Mouse (Mus musculus): ENCODE results near the gene Mef2b.

The Mef2b gene

DNA sequence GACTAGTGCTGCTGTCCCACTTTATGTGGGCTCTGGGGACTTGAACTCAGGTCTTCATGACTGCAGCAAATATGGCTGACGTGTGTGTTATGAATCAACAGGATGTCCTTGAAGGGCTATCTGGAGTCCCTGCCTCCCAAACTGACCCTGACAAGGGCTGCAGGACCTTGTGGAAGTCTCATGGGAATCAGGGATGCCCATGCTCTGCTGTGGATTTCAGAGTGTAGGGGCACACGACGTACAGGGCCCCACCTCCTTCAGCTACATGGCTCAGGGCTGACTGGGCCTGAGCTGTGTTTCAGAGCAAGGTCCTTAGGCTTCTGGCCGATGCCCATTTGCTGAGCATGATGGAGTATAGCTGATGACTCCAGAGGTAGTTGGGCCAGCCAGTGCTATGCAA is 43.7 kb downstream of the Mef2b start:
- POLR2A ChIA-PET, result interaction anchor here (0.6 to 1.9 kb wide), 10 partner anchors 9 to 263 kb away, joined by 3 to 7 read pairs (median 3); partner anchors contain the start of genes Slc25a42 (in 1 of the 4) and Tmem161a (in 1 of the 4)
- CTCF ChIA-PET, result interaction anchor here in 2 of 4 experiments (0.6 kb wide), 3 partner anchors 11 to 78 kb away, joined by 4 to 8 read pairs (median 6); no protein-coding TSS in a partner anchor

DNA sequence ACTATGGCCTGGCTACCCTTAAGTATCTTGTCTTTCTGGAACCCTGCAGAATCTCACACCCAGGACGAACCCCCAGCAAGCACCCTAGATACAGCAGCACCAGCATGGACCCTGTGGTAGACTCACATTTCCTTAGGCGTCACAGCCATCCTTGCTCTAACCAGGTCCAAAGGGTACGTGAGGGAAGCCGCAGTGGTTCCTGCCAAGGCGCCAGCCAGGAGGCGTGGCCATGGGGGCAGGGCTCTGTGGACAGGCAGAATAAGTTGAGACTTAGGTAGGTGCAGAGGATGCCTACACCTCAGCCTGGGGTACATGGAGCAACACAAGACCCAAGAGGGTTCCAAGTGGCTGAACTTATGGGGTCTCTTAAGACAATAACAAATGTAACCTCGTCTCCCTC is 49.2 kb downstream of the Mef2b start:
- ChIA-PET CTCF (no interaction called here), POLR2A (interaction anchor here in 1 of 4 experiments (0.8 to 1.5 kb wide), 2 partner anchors 15 to 23 kb away, joined by 3 to 4 read pairs; partner anchors contain the start of gene Slc25a42)

DNA sequence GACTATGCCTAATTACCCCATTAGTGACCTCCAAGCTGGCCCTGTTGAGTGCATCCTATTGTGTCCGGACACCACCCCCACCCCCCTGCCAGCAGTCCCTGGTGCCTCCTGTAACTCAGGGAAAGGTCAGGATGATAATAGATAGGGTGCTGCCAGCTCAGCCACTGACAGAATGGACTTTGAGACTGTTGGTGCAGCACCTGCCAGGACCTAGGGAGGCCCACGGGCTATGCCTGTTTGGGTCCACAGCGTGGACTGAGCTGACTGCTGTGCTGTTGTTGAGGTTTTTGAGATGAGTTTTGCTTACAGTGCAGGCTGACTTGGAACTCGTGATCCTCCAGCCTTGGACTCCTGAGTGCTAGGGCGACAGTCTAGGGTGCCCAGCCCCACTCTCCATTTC is 53.7 kb downstream of the Mef2b start:
- POLR2A ChIA-PET, result interaction anchor here in 2 of 4 experiments (0.9 to 1.9 kb wide), 3 partner anchors 10 to 49 kb away, joined by 3 to 5 read pairs (median 4); partner anchors contain the start of gene Slc25a42 (in 1 of the 2)
- CTCF ChIA-PET, result interaction anchor here in 1 of 4 experiments (0.6 kb wide), 1 partner anchor 163 kb away, joined by 4 read pairs; no protein-coding TSS in a partner anchor

- CTCF ChIA-PET, result interaction anchor here in 3 of 4 experiments (0.5 to 1.1 kb wide), 4 partner anchors 11 to 106 kb away, joined by 3 to 8 read pairs (median 3); no protein-coding TSS in a partner anchor
- POLR2A ChIA-PET, result interaction anchor here in 2 of 4 experiments (0.9 to 1.9 kb wide), 5 partner anchors 9 to 42 kb away, joined by 3 to 6 read pairs (median 5); partner anchors contain the start of gene Slc25a42 (in 1 of the 2)
Observed at GRCm38 (mm10) chr8:70194191-70194590, 54.7 kb downstream of the Mef2b start.

- CTCF ChIA-PET, result interaction anchor here in 3 of 4 experiments (0.6 to 1.4 kb wide), 8 partner anchors 13 to 129 kb away, joined by 3 to 7 read pairs (median 4); partner anchors contain the start of genes Slc25a42 (in 1 of the 3) and Tm6sf2 (in 1 of the 3)
- POLR2A ChIA-PET, result interaction anchor here in 3 of 4 experiments (0.6 to 1.5 kb wide), 7 partner anchors 11 to 986 kb away, joined by 3 to 7 read pairs (median 3); partner anchors contain the start of gene Slc25a42 (in 2 of the 3)
Observed at GRCm38 (mm10) chr8:70195762-70196161, 56.3 kb downstream of the Mef2b start.

- POLR2A ChIA-PET, result interaction anchor here in 3 of 4 experiments (0.6 to 4.0 kb wide), 7 partner anchors 11 to 299 kb away, joined by 3 to 15 read pairs (median 3); partner anchors contain the start of gene Slc25a42 (in 1 of the 3)
- CTCF ChIA-PET, result interaction anchor here in 3 of 4 experiments (0.8 to 1.1 kb wide), 5 partner anchors 10 to 196 kb away, joined by 3 to 4 read pairs (median 4); no protein-coding TSS in a partner anchor
Observed at GRCm38 (mm10) chr8:70197603-70198002, 58.1 kb downstream of the Mef2b start.

DNA sequence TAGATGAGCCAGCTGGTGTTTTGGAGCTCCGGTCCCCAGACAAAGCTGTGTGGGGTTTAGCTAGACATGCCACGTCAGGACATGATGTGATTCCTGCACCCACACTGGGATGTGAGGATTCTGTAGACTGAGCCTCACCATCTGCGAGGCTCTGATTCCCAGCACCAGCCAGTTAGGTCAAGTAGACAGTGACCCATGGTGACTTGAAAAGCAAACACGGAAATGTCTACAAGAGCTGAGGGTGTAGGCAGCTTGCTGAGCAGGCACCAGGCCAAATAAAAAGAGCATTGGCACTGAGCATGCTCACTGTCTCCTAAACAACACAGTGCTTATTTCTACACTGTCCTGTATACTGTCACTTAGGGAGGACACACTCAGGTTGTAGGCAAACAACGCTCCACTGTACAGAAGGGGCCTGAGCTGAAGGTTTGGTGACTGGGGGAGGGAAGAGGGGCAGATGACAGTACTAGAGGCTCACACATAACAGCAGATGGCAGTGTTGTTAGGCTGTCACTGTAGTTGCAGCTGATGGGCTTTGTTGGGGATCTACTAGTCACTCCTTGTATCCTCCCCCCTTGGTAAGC is 60.7 kb downstream of the Mef2b start:
- ChIA-PET POLR2A (interaction anchor here in 2 of 4 experiments (0.6 to 4.0 kb wide), 6 partner anchors 8 to 37 kb away, joined by 3 to 15 read pairs (median 4); partner anchors contain the start of gene Slc25a42 (in 2 of the 2)), CTCF (interaction anchor here (0.6 to 2.7 kb wide), 6 partner anchors 10 to 53 kb away, joined by 3 to 12 read pairs (median 4); partner anchors contain the start of gene Slc25a42 (in 2 of the 4))

DNA sequence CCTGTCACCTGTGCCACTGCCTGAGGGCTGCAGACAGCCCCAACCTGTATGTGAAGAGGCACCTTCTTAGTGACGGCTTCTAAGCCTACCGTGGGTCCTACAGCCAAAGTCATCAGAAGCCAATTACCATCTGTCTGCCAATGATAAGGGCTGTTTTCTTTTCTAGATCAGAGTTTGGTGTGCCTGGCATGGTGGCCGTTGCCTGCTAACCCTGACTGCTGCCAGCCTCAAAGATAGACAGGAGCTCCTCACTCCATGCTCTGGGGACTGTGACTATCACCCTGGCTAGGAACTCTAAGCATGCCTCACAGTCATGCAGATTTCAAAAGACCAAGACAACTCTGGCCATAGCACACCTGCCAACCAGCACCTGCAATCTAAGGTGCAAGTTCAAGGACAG is 61.9 kb downstream of the Mef2b start:
- ChIA-PET POLR2A (interaction anchor here in 1 of 4 experiments (4.0 kb wide), 1 partner anchor 11 kb away, joined by 15 read pairs; the partner anchor contains the start of gene Slc25a42), CTCF (no interaction called here)

DNA sequence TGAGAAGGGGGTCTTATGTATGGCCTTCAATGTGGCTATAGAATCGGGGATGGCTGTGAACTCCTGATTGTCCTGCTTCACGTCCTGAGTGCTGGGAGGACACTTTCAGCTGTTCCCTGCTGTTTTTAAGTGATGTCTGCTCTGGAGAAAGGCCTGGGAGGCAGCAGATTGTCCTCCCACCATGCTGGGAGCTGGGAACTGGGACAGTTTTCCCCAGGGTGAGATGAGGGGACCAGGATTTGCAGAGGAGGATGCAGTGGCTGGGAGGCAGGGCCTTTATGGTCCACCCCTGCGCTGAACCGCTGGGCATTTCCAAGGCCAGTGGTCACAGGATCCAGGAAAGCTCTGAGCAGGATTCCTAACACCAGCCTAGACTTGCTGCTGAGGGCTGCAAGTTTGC is 63.6 kb downstream of the Mef2b start:
- ChIA-PET CTCF (interaction anchor here in 2 of 4 experiments (0.6 to 1.1 kb wide), 4 partner anchors 10 to 202 kb away, joined by 3 to 4 read pairs (median 3); partner anchors contain the start of genes Slc25a42 (in 1 of the 2) and Tm6sf2 (in 1 of the 2)), POLR2A (interaction anchor here in 2 of 4 experiments (0.6 to 2.4 kb wide), 4 partner anchors 9 to 1068 kb away, joined by 3 to 13 read pairs (median 6); partner anchors contain the start of gene Slc25a42 (in 2 of the 2))

DNA sequence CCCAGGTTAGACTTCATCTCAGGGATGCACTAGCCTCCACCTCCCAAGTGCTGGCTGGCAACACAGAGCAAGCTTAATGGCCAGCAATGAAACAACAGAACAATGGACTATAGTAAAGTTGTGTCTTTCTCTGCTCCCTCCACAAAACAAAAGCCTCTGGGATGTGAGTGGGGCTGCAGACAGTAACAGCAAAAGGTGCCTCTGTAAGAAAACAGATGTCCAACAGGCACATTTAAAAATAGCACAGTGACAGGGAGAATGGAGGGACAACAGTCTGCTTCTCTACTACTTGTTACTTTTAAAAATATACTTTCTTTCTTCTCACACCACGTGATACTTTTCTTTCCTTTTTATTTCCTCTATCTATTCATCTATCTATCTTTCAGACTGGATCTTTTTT is 65.2 kb downstream of the Mef2b start:
- ChIA-PET POLR2A (no interaction called here), CTCF (no interaction called here)

DNA sequence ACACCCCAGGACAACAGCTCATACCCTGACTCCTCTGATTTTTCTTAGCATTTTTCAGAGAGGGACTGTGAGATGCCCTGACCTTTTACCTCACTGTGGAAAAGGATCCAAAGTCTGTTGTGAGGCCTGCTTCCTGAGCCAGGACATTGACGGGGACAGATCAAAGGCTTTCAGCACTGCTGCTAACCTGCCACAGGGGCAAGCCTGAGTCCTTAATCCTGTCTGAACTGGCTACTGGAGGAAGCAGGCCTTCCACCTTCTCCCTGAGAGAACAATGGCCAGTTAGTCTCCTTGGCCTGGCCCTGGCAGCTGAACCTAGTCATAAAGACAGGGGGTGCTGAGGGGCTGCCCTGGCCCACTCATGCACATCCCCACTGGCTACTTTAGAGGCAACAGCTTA is 68.6 kb downstream of the Mef2b start:
- CTCF ChIA-PET, result interaction anchor here in 2 of 4 experiments (0.9 to 1.3 kb wide), 4 partner anchors 11 to 42 kb away, joined by 3 to 7 read pairs (median 4); no protein-coding TSS in a partner anchor
- POLR2A ChIA-PET, result interaction anchor here in 2 of 4 experiments (0.9 to 1.3 kb wide), 7 partner anchors 8 to 166 kb away, joined by 3 read pairs; partner anchors contain the start of gene Tmem161a (in 1 of the 2)

- CTCF ChIA-PET, result interaction anchor here in 3 of 4 experiments (0.6 to 1.4 kb wide), 10 partner anchors 10 to 391 kb away, joined by 3 to 5 read pairs (median 3); no protein-coding TSS in a partner anchor
- POLR2A ChIA-PET, result interaction anchor here in 3 of 4 experiments (0.6 to 3.2 kb wide), 14 partner anchors 10 to 1358 kb away, joined by 3 to 24 read pairs (median 3); partner anchors contain the start of genes Tm6sf2 (in 1 of the 3), Tmem161a (in 1 of the 3) and Zfp868 (in 1 of the 3)
Observed at GRCm38 (mm10) chr8:70210538-70210937, 71.0 kb downstream of the Mef2b start.

GRCm38 (mm10) chr8:70211275-70211674 is 71.8 kb downstream of the Mef2b start:
- POLR2A ChIA-PET, result interaction anchor here (0.6 to 3.2 kb wide), 23 partner anchors 8 to 462 kb away, joined by 3 to 24 read pairs (median 6); partner anchors contain the start of genes Gatad2a (in 1 of the 4), Hapln4 (in 1 of the 4), Tm6sf2 (in 1 of the 4) and Tmem161a (in 1 of the 4)

DNA sequence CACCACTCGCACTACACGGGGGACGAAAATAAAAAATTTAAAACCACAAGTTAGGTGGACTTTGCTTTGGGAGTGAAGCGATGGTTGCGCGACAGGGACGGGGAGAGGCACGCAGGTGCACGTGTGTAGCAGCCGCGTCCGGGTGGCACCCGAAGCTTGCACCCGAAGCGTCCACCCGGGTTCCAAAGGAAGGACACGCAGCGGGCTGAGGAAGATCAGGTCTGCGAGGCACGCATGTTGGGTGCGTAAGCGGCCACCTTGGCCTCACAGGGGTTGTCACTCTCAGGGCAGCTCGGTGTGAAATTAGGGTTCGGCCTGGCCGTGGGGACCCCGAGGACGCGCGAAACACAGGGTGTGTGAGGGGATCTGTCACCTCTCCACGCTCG is 72.2 kb downstream of the Mef2b start:
- CTCF ChIA-PET, result interaction anchor here (0.5 to 2.6 kb wide), 10 partner anchors 10 to 586 kb away, joined by 3 to 21 read pairs (median 4); partner anchors contain the start of gene Zfp868 (in 1 of the 4)
- POLR2A ChIA-PET, result interaction anchor here (0.5 to 3.2 kb wide), 91 partner anchors 8 to 628 kb away, joined by 3 to 24 read pairs (median 5); partner anchors contain the start of genes Gatad2a (in 2 of the 4), Klhl26 (in 2 of the 4), Upf1 (in 2 of the 4) and Armc6 (in 1 of the 4)

More at GRCm38 (mm10) chr8:70211275-70211674, 71.8 kb downstream of the Mef2b start:
- CTCF ChIA-PET, result interaction anchor here in 3 of 4 experiments (0.5 to 2.6 kb wide), 6 partner anchors 11 to 433 kb away, joined by 3 to 21 read pairs (median 4); no protein-coding TSS in a partner anchor

GRCm38 (mm10) chr8:70212112-70213055 is 72.9 kb downstream of the Mef2b start, which contains the start of gene Slc25a42:
TSS of gene Slc25a42 (minus strand) at chr8:70212305.
- ChIA-PET POLR2A (interaction anchor here (0.5 to 3.2 kb wide), 151 partner anchors 8 to 685 kb away, joined by 3 to 24 read pairs (median 4); partner anchors contain the start of genes Nr2c2ap (in 3 of the 4), Borcs8 (in 2 of the 4), Gatad2a (in 2 of the 4) and Jund (in 2 of the 4)), CTCF (interaction anchor here in 3 of 4 experiments (0.5 to 2.6 kb wide), 19 partner anchors 9 to 652 kb away, joined by 3 to 21 read pairs (median 4); partner anchors contain the start of genes Tmem161a (in 1 of the 3) and Zfp868 (in 1 of the 3))

DNA sequence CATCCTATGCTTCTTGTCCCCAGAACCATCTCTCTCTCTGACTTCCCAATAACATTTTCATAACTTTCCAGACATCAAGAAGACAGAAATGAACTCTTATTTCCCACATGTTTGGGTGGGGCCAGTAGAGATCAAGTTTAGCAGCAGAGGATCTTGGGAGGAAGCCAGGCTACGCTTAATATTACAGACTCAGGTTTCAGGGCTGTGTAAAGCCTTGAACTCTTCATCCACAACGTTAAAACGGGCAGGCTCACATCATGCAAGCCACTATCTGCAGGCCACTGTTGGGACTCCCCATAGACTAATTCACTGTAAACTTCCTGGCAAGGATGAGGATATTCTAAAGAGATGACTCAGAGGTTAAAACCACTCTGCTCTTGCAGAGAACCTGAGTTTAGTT is 74.9 kb downstream of the Mef2b start:
- POLR2A ChIA-PET, result interaction anchor here in 2 of 4 experiments (0.6 to 2.7 kb wide), 3 partner anchors 9 to 64 kb away, joined by 3 to 21 read pairs (median 3); no protein-coding TSS in a partner anchor
- CTCF ChIA-PET, result interaction anchor here in 1 of 4 experiments (0.6 kb wide), 1 partner anchor 190 kb away, joined by 3 read pairs; no protein-coding TSS in a partner anchor

All from embryonic stem cell, embryonic (primary cell).